Mouse (Mus musculus): ENCODE results near the gene Plxnb1. TPM values are rescaled to one million over a fixed set of nuclear protein-coding genes. Genes with fewer than 3 reads are reported as not detected.

Plxnb1 gene
- polyA plus RNA-seq, 1 experiment from 2014 or later: 18.6 TPM

DNA sequence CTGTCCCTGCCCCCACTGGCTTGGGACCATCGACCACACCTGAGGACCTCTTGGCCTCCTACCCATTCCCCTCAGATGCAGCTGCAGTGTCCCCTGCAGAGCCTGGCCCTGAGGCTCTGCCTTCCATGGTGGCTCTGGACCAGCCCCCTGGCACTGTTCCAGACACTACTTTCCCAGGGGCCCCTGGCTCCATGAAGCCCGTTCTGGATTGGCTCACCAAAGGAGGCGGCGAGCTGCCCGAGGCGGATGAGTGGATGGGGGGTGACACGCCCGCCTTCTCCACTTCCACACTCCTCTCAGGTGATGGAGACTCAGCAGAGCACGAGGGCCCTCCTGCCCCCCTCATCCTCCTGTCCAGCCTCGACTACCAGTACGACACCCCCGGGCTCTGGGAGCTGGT lies 9.8 kb downstream of the Plxnb1 start:
- no peak overlapping the region for H3K27ac ChIP-seq (ENCODE audit: low read length)
- H3K4me3 ChIP-seq (ENCODE audit: low read length): no peak overlapping the region
- peaks cover 52% of the 10 kb centered on the region for H3K36me3 ChIP-seq (ENCODE audit: control insufficient read depth, insufficient read depth, low read length)
- H3K9me3 ChIP-seq (ENCODE audit: control insufficient read depth, low read length): no peaks in the 10 kb centered on the region
- no peak overlapping the region for H3K4me2 ChIP-seq (ENCODE audit: low read depth, low read length)
- WGBS: 55% methylated on average over 12 of the region's 12 CpGs
- ATAC-seq (ENCODE audit: low read depth): peak; percentile 56
- no peak overlapping the region for H3K9ac ChIP-seq (ENCODE audit: low read length)
- no peaks in the 10 kb centered on the region for H3K27me3 ChIP-seq (ENCODE audit: control insufficient read depth, insufficient read depth, low read depth, low read length)
- peaks cover 3% of the 10 kb centered on the region; the same call in 1 of the 2 replicates for H3K4me1 ChIP-seq (replicated peaks; ENCODE audit: control insufficient read depth, insufficient read depth, low read length)

- WGBS: 84% methylated on average over 12 of the region's 12 CpGs
- no peak overlapping the region for H3K4me2 ChIP-seq (ENCODE audit: low read depth, low read length)
- no peak overlapping the region for H3K27ac ChIP-seq (ENCODE audit: low read length)
- H3K36me3 ChIP-seq (ENCODE audit: control insufficient read depth, insufficient read depth, low read length): peaks cover 57% of the 10 kb centered on the region
- no peak for ATAC-seq (ENCODE audit: low read depth)
- no peak overlapping the region for H3K9ac ChIP-seq (ENCODE audit: low read length)
- H3K27me3 ChIP-seq (ENCODE audit: control insufficient read depth, insufficient read depth, low read depth, low read length): no peaks in the 10 kb centered on the region
- H3K4me3 ChIP-seq (ENCODE audit: low read length): no peak overlapping the region
- H3K4me1 ChIP-seq (replicated peaks; ENCODE audit: control insufficient read depth, insufficient read depth, low read length): peaks cover 3% of the 10 kb centered on the region; the same call in 1 of the 2 replicates
- H3K9me3 ChIP-seq (ENCODE audit: control insufficient read depth, low read length): no peaks in the 10 kb centered on the region
Measured at GRCm38 (mm10) chr9:109105648-109106047, 10.5 kb downstream of the Plxnb1 start.

- H3K9me3 ChIP-seq (ENCODE audit: control insufficient read depth, low read length): no peaks in the 10 kb centered on the region
- no peak for ATAC-seq (ENCODE audit: low read depth)
- peaks cover 65% of the 10 kb centered on the region for H3K36me3 ChIP-seq (ENCODE audit: control insufficient read depth, insufficient read depth, low read length)
- peaks cover 3% of the 10 kb centered on the region; the same call in 1 of the 2 replicates for H3K4me1 ChIP-seq (replicated peaks; ENCODE audit: control insufficient read depth, insufficient read depth, low read length)
- H3K4me3 ChIP-seq (ENCODE audit: low read length): no peak overlapping the region
- no peak overlapping the region for H3K9ac ChIP-seq (ENCODE audit: low read length)
- H3K27me3 ChIP-seq (ENCODE audit: control insufficient read depth, insufficient read depth, low read depth, low read length): no peaks in the 10 kb centered on the region
- 41% methylated on average over 5 of the region's 6 CpGs for WGBS
- no peak overlapping the region for H3K4me2 ChIP-seq (ENCODE audit: low read depth, low read length)
- no peak overlapping the region for H3K27ac ChIP-seq (ENCODE audit: low read length)
Measured at GRCm38 (mm10) chr9:109107341-109107740, 12.2 kb downstream of the Plxnb1 start.

- ATAC-seq (ENCODE audit: low read depth): no peak
- no peak overlapping the region for H3K27ac ChIP-seq (ENCODE audit: low read length)
- no peak overlapping the region for H3K4me3 ChIP-seq (ENCODE audit: low read length)
- peaks cover 74% of the 10 kb centered on the region for H3K36me3 ChIP-seq (ENCODE audit: control insufficient read depth, insufficient read depth, low read length)
- H3K9ac ChIP-seq (ENCODE audit: low read length): no peak overlapping the region
- H3K9me3 ChIP-seq (ENCODE audit: control insufficient read depth, low read length): no peaks in the 10 kb centered on the region
- H3K27me3 ChIP-seq (ENCODE audit: control insufficient read depth, insufficient read depth, low read depth, low read length): no peaks in the 10 kb centered on the region
- 96% methylated on average over 11 of the region's 11 CpGs for WGBS
- no peak overlapping the region for H3K4me2 ChIP-seq (ENCODE audit: low read depth, low read length)
- no peaks in the 10 kb centered on the region for H3K4me1 ChIP-seq (replicated peaks; ENCODE audit: control insufficient read depth, insufficient read depth, low read length)
Measured at GRCm38 (mm10) chr9:109110240-109110639, 15.1 kb downstream of the Plxnb1 start.

- Histone ChIP-seq H3K27ac (ENCODE audit: low read length) (no peak overlapping the region), H3K4me3 (ENCODE audit: low read length) (no peak overlapping the region), H3K4me1 (replicated peaks; ENCODE audit: control insufficient read depth, insufficient read depth, low read length) (no peaks in the 10 kb centered on the region), H3K4me2 (ENCODE audit: low read depth, low read length) (no peak overlapping the region), H3K27me3 (ENCODE audit: control insufficient read depth, insufficient read depth, low read depth, low read length) (no peaks in the 10 kb centered on the region), H3K9me3 (ENCODE audit: control insufficient read depth, low read length) (no peaks in the 10 kb centered on the region), H3K36me3 (ENCODE audit: control insufficient read depth, insufficient read depth, low read length) (peaks cover 74% of the 10 kb centered on the region), H3K9ac (ENCODE audit: low read length) (no peak overlapping the region)
- 78% methylated on average over 4 of the region's 4 CpGs for whole genome bisulfite sequencing
- no peak for ATAC-seq (ENCODE audit: low read depth)
Measured at GRCm38 (mm10) chr9:109111101-109111500, 15.9 kb downstream of the Plxnb1 start.

- no peak overlapping the region for H3K27ac ChIP-seq (ENCODE audit: low read length)
- peaks cover 71% of the 10 kb centered on the region for H3K36me3 ChIP-seq (ENCODE audit: control insufficient read depth, insufficient read depth, low read length)
- H3K27me3 ChIP-seq (ENCODE audit: control insufficient read depth, insufficient read depth, low read depth, low read length): no peaks in the 10 kb centered on the region
- H3K9ac ChIP-seq (ENCODE audit: low read length): no peak overlapping the region
- WGBS: 92% methylated on average over 9 of the region's 9 CpGs
- H3K4me1 ChIP-seq (replicated peaks; ENCODE audit: control insufficient read depth, insufficient read depth, low read length): no peaks in the 10 kb centered on the region
- no peak overlapping the region for H3K4me2 ChIP-seq (ENCODE audit: low read depth, low read length)
- ATAC-seq (ENCODE audit: low read depth): no peak
- no peaks in the 10 kb centered on the region for H3K9me3 ChIP-seq (ENCODE audit: control insufficient read depth, low read length)
- no peak overlapping the region for H3K4me3 ChIP-seq (ENCODE audit: low read length)
Measured at GRCm38 (mm10) chr9:109111591-109111990, 16.4 kb downstream of the Plxnb1 start.

GRCm38 (mm10) chr9:109113331-109113730 lies 18.1 kb downstream of the Plxnb1 start:
- Histone ChIP-seq H3K9me3 (ENCODE audit: control insufficient read depth, low read length) (no peaks in the 10 kb centered on the region), H3K4me1 (replicated peaks; ENCODE audit: control insufficient read depth, insufficient read depth, low read length) (no peaks in the 10 kb centered on the region), H3K4me2 (ENCODE audit: low read depth, low read length) (no peak overlapping the region), H3K36me3 (ENCODE audit: control insufficient read depth, insufficient read depth, low read length) (peaks cover 73% of the 10 kb centered on the region), H3K27ac (ENCODE audit: low read length) (no peak overlapping the region), H3K9ac (ENCODE audit: low read length) (no peak overlapping the region), H3K27me3 (ENCODE audit: control insufficient read depth, insufficient read depth, low read depth, low read length) (no peaks in the 10 kb centered on the region), H3K4me3 (ENCODE audit: low read length) (no peak overlapping the region)
- ATAC-seq (ENCODE audit: low read depth): no peak
- WGBS: 84% methylated on average over 8 of the region's 8 CpGs

GRCm38 (mm10) chr9:109114276-109114675 lies 19.1 kb downstream of the Plxnb1 start:
- Histone ChIP-seq H3K4me1 (replicated peaks; ENCODE audit: control insufficient read depth, insufficient read depth, low read length) (no peaks in the 10 kb centered on the region), H3K27me3 (ENCODE audit: control insufficient read depth, insufficient read depth, low read depth, low read length) (no peaks in the 10 kb centered on the region), H3K9me3 (ENCODE audit: control insufficient read depth, low read length) (no peaks in the 10 kb centered on the region), H3K36me3 (ENCODE audit: control insufficient read depth, insufficient read depth, low read length) (peaks cover 67% of the 10 kb centered on the region), H3K4me3 (ENCODE audit: low read length) (no peak overlapping the region), H3K4me2 (ENCODE audit: low read depth, low read length) (no peak overlapping the region), H3K27ac (ENCODE audit: low read length) (no peak overlapping the region), H3K9ac (ENCODE audit: low read length) (no peak overlapping the region)
- no peak for ATAC-seq (ENCODE audit: low read depth)
- 88% methylated on average over 11 of the region's 11 CpGs for WGBS

DNA sequence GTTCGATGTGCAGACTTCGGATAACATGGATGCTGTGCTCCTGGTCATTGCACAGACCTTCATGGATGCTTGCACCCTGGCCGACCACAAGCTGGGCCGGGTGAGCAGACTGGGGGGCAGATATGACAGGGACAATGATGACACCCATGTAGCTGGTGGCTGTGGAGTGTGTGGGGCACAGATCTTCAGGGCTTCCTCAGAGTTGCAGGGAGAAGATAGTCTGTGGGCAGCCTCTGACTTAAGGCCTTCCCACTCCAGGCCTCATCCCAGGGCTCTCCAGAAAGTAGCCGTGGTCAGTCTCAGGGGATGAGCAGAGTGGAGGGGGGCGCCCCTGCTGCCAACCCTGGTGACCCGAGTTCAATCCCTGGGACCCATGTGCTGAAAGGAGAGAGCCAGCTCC lies 19.7 kb downstream of the Plxnb1 start:
- WGBS: 88% methylated on average over 7 of the region's 7 CpGs
- Histone ChIP-seq H3K27me3 (ENCODE audit: control insufficient read depth, insufficient read depth, low read depth, low read length) (no peaks in the 10 kb centered on the region), H3K27ac (ENCODE audit: low read length) (no peak overlapping the region), H3K36me3 (ENCODE audit: control insufficient read depth, insufficient read depth, low read length) (peaks cover 61% of the 10 kb centered on the region), H3K4me1 (replicated peaks; ENCODE audit: control insufficient read depth, insufficient read depth, low read length) (no peaks in the 10 kb centered on the region), H3K4me3 (ENCODE audit: low read length) (no peak overlapping the region), H3K9ac (ENCODE audit: low read length) (no peak overlapping the region), H3K4me2 (ENCODE audit: low read depth, low read length) (no peak overlapping the region), H3K9me3 (ENCODE audit: control insufficient read depth, low read length) (no peaks in the 10 kb centered on the region)
- ATAC-seq (ENCODE audit: low read depth): no peak

- Histone ChIP-seq H3K4me2 (ENCODE audit: low read depth, low read length) (no peak overlapping the region), H3K4me1 (replicated peaks; ENCODE audit: control insufficient read depth, insufficient read depth, low read length) (no peaks in the 10 kb centered on the region), H3K27me3 (ENCODE audit: control insufficient read depth, insufficient read depth, low read depth, low read length) (no peaks in the 10 kb centered on the region), H3K9me3 (ENCODE audit: control insufficient read depth, low read length) (no peaks in the 10 kb centered on the region), H3K27ac (ENCODE audit: low read length) (no peak overlapping the region), H3K9ac (ENCODE audit: low read length) (no peak overlapping the region), H3K36me3 (ENCODE audit: control insufficient read depth, insufficient read depth, low read length) (peaks cover 49% of the 10 kb centered on the region), H3K4me3 (ENCODE audit: low read length) (no peak overlapping the region)
- ATAC-seq (ENCODE audit: low read depth): no peak
- WGBS: 88% methylated on average over 10 of the region's 10 CpGs
Measured at GRCm38 (mm10) chr9:109116205-109116604, 21.0 kb downstream of the Plxnb1 start.

All from lung, embryonic 16.5 days (tissue).